Mouse (Mus musculus) frontal cortex, postnatal 10 days (tissue): ENCODE data around the gene Abcf2.

Source experiments
- DNase-seq, 2 experiments: peaks; one replicate each; pipeline ENCODE4 v3.0.0; 2022; ENCODE audit warnings: low spot score in 2 of 2, mixed read lengths in 1 of 2

Abcf2 gene

GRCm38 (mm10) chr5:24577183-24577929, at the start of gene Abcf2:
Gene Abcf2, minus strand, starts transcription at chr5:24577467.
- DNase-seq, result peak; percentile 100

GRCm38 (mm10) chr5:24624822-24625120, 47.5 kb upstream of the Abcf2 start:
- no peak for DNase-seq

- DNase-seq, result peak; percentile 69 to 74
Measured at GRCm38 (mm10) chr5:24623986-24624821, 46.9 kb upstream of the Abcf2 start, which contains the start of gene Smarcd3. Gene Smarcd3, minus strand, starts transcription at chr5:24624411.

GRCm38 (mm10) chr5:24623041-24623985, 46.0 kb upstream of the Abcf2 start:
- no peak for DNase-seq

GRCm38 (mm10) chr5:24622386-24623040, 45.2 kb upstream of the Abcf2 start:
- DNase-seq, result no peak

GRCm38 (mm10) chr5:24620626-24621025, 43.4 kb upstream of the Abcf2 start:
- no peak for DNase-seq

GRCm38 (mm10) chr5:24620116-24620515, 42.8 kb upstream of the Abcf2 start:
- DNase-seq, result no peak

- DNase-seq, result no peak
Measured at GRCm38 (mm10) chr5:24618921-24619320, 41.7 kb upstream of the Abcf2 start.

GRCm38 (mm10) chr5:24615097-24615496, 37.8 kb upstream of the Abcf2 start:
- DNase-seq, result no peak

GRCm38 (mm10) chr5:24612302-24612649, 35.0 kb upstream of the Abcf2 start:
- no peak for DNase-seq

- DNase-seq, result peak in 1 of 2 experiments; percentile 55
Measured at GRCm38 (mm10) chr5:24611366-24612301, 34.4 kb upstream of the Abcf2 start.

GRCm38 (mm10) chr5:24609388-24609787, 32.1 kb upstream of the Abcf2 start:
- no peak for DNase-seq

- peak in 1 of 2 experiments; percentile 33 for DNase-seq
Measured at GRCm38 (mm10) chr5:24605980-24606665, 28.9 kb upstream of the Abcf2 start.

- DNase-seq, result peak in 1 of 2 experiments; percentile 6
Measured at GRCm38 (mm10) chr5:24605321-24605979, 28.2 kb upstream of the Abcf2 start.

GRCm38 (mm10) chr5:24604656-24605100, 27.4 kb upstream of the Abcf2 start:
- DNase-seq, result peak; percentile 68 to 77

GRCm38 (mm10) chr5:24604080-24604655, 26.9 kb upstream of the Abcf2 start:
- no peak for DNase-seq

GRCm38 (mm10) chr5:24603431-24604010, 26.3 kb upstream of the Abcf2 start:
- DNase-seq, result no peak

GRCm38 (mm10) chr5:24602751-24603343, 25.6 kb upstream of the Abcf2 start:
- DNase-seq, result no peak
